Mouse (Mus musculus) stomach, postnatal 0 days (tissue): Measurements from ENCODE around the gene Ubqln4. TPM values are rescaled to one million over a fixed set of nuclear protein-coding genes. Genes with fewer than 3 reads are reported as not detected.
A peak's percentile ranks its signal among the peaks of the same experiment; 100 is the strongest.
"Not testable (repeated sequence)": the region's sequence is repeated elsewhere in the genome, so short reads cannot be mapped to it uniquely, and the experiment has no call there.

Experiments
- ATAC-seq: fragments of 200-750 bp; cut with Nextera tagmentation; 2 replicates; pipeline ENCODE4 v1.8.0; 2017; ENCODE audit not compliant: low FRiP score, low TSS enrichment
- DNase-seq: peaks from one replicate; pipeline ENCODE4 v3.0.0-alpha.2; 2016; ENCODE audit warnings: low spot score
- H3K27ac ChIP-seq: fragments of 300-500 bp; sonication (generic); replicated peaks from 2 replicates; pipeline ENCODE4 v1.5.1; 2014; ENCODE audit warnings: mild to moderate bottlenecking, control low read depth
- H3K27me3 ChIP-seq: fragments of 300-500 bp; sonication (generic); 2 replicates; pipeline ENCODE4 v1.6.1; 2014; ENCODE audit warnings: low read length; ENCODE audit not compliant: control insufficient read depth, insufficient read depth
- H3K36me3 ChIP-seq: fragments of 300-500 bp; sonication (generic); 2 replicates; pipeline ENCODE4 v1.6.1; 2014; ENCODE audit warnings: low read length, mixed read lengths; ENCODE audit not compliant: control insufficient read depth, insufficient read depth
- H3K4me1 ChIP-seq: fragments of 300-500 bp; sonication (generic); replicated peaks from 2 replicates; pipeline ENCODE4 v1.6.1; 2014; ENCODE audit warnings: antibody characterized with exemption; ENCODE audit not compliant: control insufficient read depth, insufficient read depth
- H3K4me2 ChIP-seq: fragments of 300-500 bp; sonication (generic); replicated peaks from 2 replicates; pipeline ENCODE4 v1.6.1; 2014; ENCODE audit warnings: low read depth, mild to moderate bottlenecking, control low read depth, moderate library complexity
- H3K4me3 ChIP-seq: fragments of 300-500 bp; sonication (generic); 2 replicates; pipeline ENCODE4 v1.5.1; 2014; ENCODE audit warnings: low read depth, low read length, control low read depth
- H3K9ac ChIP-seq: fragments of 300-500 bp; sonication (generic); 2 replicates; pipeline ENCODE4 v1.6.1; 2014; ENCODE audit warnings: mild to moderate bottlenecking, low read length, control low read depth, mixed read lengths
- H3K9me3 ChIP-seq: fragments of 300-500 bp; sonication (generic); 2 replicates; pipeline ENCODE4 v1.6.1; 2016; ENCODE audit warnings: low read length; ENCODE audit not compliant: control insufficient read depth
- CTCF ChIP-seq: IDR thresholded peaks from 2 replicates; pipeline ENCODE4 v1.5.1; 2016; ENCODE audit warnings: antibody characterized with exemption, low read depth, mild to moderate bottlenecking, moderate library complexity
- EP300 ChIP-seq: optimal IDR thresholded peaks from 2 replicates; pipeline ENCODE3; 2016; ENCODE audit warnings: antibody characterized with exemption
- WGBS: fragments of 180-500 bp; shearing (Covaris S2); extraction: QIAGEN DNeasy Blood & Tissue Kit; methylation state at CpG from one replicate; pipeline ENCODE4 v1.1.7; 2014; 5-methylcytosine and 5-hydroxymethylcytosine counted together
- polyA plus RNA-seq: library from polyadenylated mRNA; unstranded; fragments of >200 nt; fragmentation: Nextera tagmentation; extraction: Ambion mirVana; gene quantifications from 2 replicates; pipeline ENCODE4 v1.2.1, GENCODE M21; 2015

The Ubqln4 gene
- polyA plus RNA-seq, 1 experiment from 2014 or later: 19.5 TPM

DNA sequence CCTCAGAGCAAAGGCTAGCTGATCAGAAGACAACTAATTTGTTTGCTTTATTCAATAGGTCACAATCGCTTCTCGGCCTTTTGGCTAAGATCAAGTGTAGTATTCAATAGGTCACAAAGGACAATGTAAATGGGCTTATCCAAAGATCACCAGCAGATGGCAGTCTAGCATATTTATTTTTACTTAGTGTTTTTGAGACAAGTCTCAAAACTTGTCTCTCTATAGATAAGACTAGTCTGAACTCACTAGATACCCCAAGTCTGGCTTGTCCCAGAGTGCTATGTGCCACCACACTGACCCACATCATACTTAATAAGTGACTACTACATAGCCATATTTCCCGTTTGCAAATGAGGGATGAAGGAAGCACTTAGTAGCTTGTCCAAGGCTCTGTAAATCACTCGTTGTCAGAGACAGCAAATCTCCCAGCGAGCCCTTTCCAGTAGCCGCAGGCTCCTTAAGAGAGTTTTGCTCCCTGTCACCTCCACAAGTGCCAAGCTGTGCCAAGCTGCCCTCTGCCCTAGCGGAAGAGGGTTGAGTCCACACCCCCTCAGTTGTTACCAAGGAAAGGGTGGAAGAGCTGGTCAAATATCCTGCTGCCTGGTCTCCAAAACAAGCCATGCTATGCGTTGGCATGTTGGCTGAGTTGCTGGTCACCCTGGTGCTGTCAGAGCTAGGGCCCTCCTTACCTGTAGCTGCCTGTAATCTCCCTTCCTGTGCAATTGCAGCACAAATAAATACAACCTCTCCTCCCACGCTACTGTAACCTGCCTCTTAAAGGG is 38.6 kb downstream of the Ubqln4 start:
- H3K27ac ChIP-seq: peak overlapping the region; percentile 49
- ATAC-seq (peak; percentile 67), DNase-seq (peak; percentile 56)
- TF ChIP-seq EP300: no peak
- TF ChIP-seq CTCF: peak; percentile 75
- H3K27me3 ChIP-seq: no peaks in the 10 kb centered on the region
- 20% methylated on average over 9 of the region's 9 CpGs for WGBS
- H3K4me3 ChIP-seq: no peak overlapping the region; the same call in 1 of the 2 replicates
- H3K4me1 ChIP-seq: peaks cover 7% of the 10 kb centered on the region; the same call in 1 of the 2 replicates
- H3K9ac ChIP-seq: peak overlapping the region; percentile 18; the same call in 1 of the 2 replicates
- peaks cover 11% of the 10 kb centered on the region for H3K36me3 ChIP-seq
- H3K9me3 ChIP-seq: no peaks in the 10 kb centered on the region
- H3K4me2 ChIP-seq: peak overlapping the region; percentile 28

DNA sequence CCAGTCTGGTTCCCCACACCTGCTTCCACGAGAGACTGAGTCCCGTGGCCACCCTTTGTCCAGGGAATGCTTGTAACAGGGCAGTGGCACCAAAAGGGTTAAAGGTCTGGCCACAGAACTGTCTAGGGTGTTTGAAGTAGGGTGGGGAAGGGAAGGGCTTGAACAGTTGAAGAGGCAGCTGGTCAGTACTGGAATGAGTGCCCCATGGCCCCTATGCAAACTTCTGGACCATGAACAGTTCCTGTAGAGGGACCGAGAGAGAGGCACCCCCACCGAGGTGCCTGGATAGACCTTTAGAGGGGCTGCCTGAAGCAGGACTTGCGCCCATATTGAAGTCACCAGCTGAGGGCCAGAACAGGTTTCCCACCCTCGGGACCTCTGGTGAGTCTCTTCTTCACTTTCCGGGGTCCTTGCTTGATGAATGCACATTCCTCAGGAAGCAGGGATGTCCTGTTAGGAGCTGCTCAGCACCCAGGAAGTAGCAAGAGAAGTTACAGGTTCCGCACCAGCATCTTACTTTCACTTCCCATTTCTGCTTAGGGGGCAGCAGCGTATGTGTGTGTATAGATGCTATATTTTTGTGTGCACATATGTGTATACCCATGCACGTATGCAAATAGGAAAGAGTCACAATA is 39.5 kb downstream of the Ubqln4 start:
- H3K4me1 ChIP-seq: peaks cover 7% of the 10 kb centered on the region; the same call in 1 of the 2 replicates
- H3K27ac ChIP-seq: peak overlapping the region; percentile 49; the same call in 1 of the 2 replicates
- TF ChIP-seq CTCF (no peak), EP300 (no peak)
- no peak overlapping the region for H3K9ac ChIP-seq
- ATAC-seq (peak; percentile 28; the same call in 1 of the 2 replicates), DNase-seq (no peak)
- no peak overlapping the region for H3K4me3 ChIP-seq
- WGBS: 65% methylated on average over 10 of the region's 10 CpGs
- peak overlapping the region; percentile 28; the same call in 1 of the 2 replicates for H3K4me2 ChIP-seq
- no peaks in the 10 kb centered on the region for H3K9me3 ChIP-seq
- H3K36me3 ChIP-seq: peaks cover 4% of the 10 kb centered on the region
- no peaks in the 10 kb centered on the region for H3K27me3 ChIP-seq

DNA sequence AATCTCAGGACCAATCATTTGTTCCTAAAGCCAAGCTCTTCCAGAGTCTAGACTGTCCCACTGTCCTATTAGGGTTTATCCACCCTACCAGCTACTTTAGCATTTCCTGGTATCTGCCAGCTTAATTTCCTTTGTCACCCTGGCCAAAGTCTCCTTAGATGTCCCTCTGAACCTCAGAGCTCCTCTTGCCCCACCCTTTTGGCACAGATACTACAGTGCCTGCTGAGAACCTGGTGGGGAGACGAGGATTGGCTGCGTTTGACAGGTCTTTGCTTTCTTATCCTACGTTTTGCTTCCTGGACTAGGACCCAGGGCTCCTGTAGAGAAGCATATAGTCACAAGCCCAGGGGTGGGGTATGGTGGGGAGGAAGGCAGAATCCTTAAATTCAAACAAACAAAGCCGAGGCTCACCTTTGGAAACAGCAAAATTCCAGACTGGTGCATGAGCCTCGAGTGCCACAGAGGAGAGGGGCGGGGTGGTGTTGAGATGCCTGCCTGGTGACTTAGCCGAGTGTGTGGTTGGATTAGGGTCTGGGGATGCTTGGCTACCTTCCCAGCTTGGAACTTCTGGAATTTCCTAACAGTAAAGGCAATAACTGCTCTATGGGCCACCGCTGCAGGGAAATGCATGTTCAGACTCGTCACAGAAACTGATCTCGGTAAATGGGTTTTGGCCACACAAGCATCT is 40.5 kb downstream of the Ubqln4 start:
- TF ChIP-seq EP300: no peak
- no peak for TF ChIP-seq CTCF
- Histone ChIP-seq H3K27me3 (no peaks in the 10 kb centered on the region), H3K9ac (no peak overlapping the region), H3K4me2 (no peak overlapping the region), H3K4me3 (no peak overlapping the region), H3K4me1 (peaks cover 7% of the 10 kb centered on the region; the same call in 1 of the 2 replicates), H3K36me3 (no peaks in the 10 kb centered on the region), H3K27ac (no peak overlapping the region), H3K9me3 (no peaks in the 10 kb centered on the region)
- 21% methylated on average over 10 of the region's 10 CpGs for WGBS
- DNase-seq (no peak), ATAC-seq (peak; percentile 29; the same call in 1 of the 2 replicates)

DNA sequence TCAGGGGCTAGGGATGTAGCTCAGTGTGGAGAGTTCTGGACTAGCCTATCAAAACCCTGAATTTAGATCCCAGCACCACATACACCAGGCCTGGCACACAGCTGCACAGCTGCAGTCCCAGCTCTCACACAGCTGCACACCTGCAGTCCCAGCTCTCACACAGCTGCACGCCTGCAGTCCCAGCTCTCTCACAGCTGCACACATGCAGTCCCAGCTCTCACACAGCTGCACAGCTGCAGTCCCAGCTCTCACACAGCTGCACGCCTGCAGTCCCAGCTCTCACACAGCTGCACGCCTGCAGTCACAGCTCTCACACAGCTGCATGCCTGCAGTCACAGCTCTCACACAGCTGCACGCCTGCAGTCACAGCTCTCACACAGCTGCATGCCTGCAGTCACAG is 43.0 kb downstream of the Ubqln4 start:
- not testable (repeated sequence) for H3K27me3 ChIP-seq, H3K27ac ChIP-seq, H3K4me2 ChIP-seq, H3K4me3 ChIP-seq, H3K4me1 ChIP-seq, DNase-seq, H3K9ac ChIP-seq, H3K9me3 ChIP-seq, ATAC-seq, H3K36me3 ChIP-seq
- 88% methylated on average over 4 of the region's 4 CpGs for WGBS

DNA sequence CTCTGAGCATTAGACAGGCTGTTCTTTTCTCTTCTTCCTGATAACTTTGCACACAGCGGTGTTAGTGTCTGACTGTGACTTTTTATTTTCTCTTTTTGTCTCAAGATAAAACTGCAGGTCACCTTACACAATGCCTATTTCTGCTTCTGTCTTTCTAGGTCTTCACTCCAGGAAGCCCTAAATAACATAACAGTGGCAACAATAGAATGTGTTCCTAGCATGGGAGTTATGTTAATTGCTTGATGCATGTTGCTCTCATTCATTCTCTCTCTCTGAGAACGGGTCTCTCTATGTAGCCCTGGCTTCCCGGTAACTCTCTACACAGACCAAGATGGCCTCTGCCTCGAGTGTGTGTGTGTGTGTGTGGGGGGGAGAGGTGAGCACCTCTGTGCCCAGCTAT is 48.9 kb downstream of the Ubqln4 start:
- no peak for ATAC-seq
- Histone ChIP-seq H3K4me3 (no peak overlapping the region), H3K4me1 (no peaks in the 10 kb centered on the region), H3K4me2 (no peak overlapping the region), H3K36me3 (no peaks in the 10 kb centered on the region), H3K9ac (no peak overlapping the region), H3K27me3 (no peaks in the 10 kb centered on the region), H3K9me3 (no peaks in the 10 kb centered on the region), H3K27ac (no peak overlapping the region)
- TF ChIP-seq CTCF (no peak), EP300 (no peak)
- WGBS: 75% methylated on average over 4 of the region's 4 CpGs
- DNase-seq: no peak
